Mouse (Mus musculus) CD4-positive, CD25-positive, alpha-beta regulatory T cell (primary cell): ENCODE results near the gene Nat8f3. TPM values are rescaled to one million over a fixed set of nuclear protein-coding genes. Genes with fewer than 3 reads are reported as not detected.

Source experiments
- polyA plus RNA-seq: library from polyadenylated mRNA; unstranded; fragments of 100-300 nt; shearing (Covaris generic); gene quantifications from one replicate; pipeline ENCODE4 v1.2.1, GENCODE M21; 2017

Gene Nat8f3
- not detected for polyA plus RNA-seq

GRCm38 (mm10) chr6:85765532-85765931, at the start of gene Nat8f3:
Gene Nat8f3, minus strand, starts transcription at chr6:85765754.

GRCm38 (mm10) chr6:85713105-85713504, 52.4 kb downstream of the Nat8f3 start, which contains the start of gene Nat8f7:
Gene Nat8f7, minus strand, starts transcription at chr6:85713205.

Other genes starting within 250 kb of the Nat8f3 start
- 1.7 TPM for gene Alms1, start 178.2 kb downstream of the Nat8f3 start, polyA plus RNA-seq
- not detected for gene Nat8f7, start 52.5 kb downstream of the Nat8f3 start, polyA plus RNA-seq
- gene Nat8f6, start 55.2 kb upstream of the Nat8f3 start, polyA plus RNA-seq = not detected
- gene Nat8f5, start 55.2 kb upstream of the Nat8f3 start, polyA plus RNA-seq = not detected
- not detected for gene Nat8, start 66.3 kb upstream of the Nat8f3 start, polyA plus RNA-seq
- 0.06 TPM for gene Nat8f2, start 103.4 kb upstream of the Nat8f3 start, polyA plus RNA-seq
- 8.6 TPM for gene Nat8f4, start 139.1 kb upstream of the Nat8f3 start, polyA plus RNA-seq
- gene Tprkb, start 146.1 kb upstream of the Nat8f3 start, polyA plus RNA-seq = 46.2 TPM
- gene Nat8f1, start 149.9 kb upstream of the Nat8f3 start, polyA plus RNA-seq = 10.6 TPM
- gene Dusp11, start 195.9 kb upstream of the Nat8f3 start, polyA plus RNA-seq = 173 TPM